Mouse (Mus musculus) liver, postnatal 0 days (tissue): ENCODE measurements around the gene 4930451I11Rik.

Source experiments
- CTCF ChIP-seq: sonication (generic); IDR thresholded peaks from 2 replicates; pipeline ENCODE4 v1.5.1; 2016; ENCODE audit warnings: antibody characterized with exemption, low read depth
- EP300 ChIP-seq: IDR thresholded peaks from 2 replicates; pipeline ENCODE4 v1.6.1; 2016; ENCODE audit warnings: antibody characterized with exemption, low read depth, mild to moderate bottlenecking

DNA sequence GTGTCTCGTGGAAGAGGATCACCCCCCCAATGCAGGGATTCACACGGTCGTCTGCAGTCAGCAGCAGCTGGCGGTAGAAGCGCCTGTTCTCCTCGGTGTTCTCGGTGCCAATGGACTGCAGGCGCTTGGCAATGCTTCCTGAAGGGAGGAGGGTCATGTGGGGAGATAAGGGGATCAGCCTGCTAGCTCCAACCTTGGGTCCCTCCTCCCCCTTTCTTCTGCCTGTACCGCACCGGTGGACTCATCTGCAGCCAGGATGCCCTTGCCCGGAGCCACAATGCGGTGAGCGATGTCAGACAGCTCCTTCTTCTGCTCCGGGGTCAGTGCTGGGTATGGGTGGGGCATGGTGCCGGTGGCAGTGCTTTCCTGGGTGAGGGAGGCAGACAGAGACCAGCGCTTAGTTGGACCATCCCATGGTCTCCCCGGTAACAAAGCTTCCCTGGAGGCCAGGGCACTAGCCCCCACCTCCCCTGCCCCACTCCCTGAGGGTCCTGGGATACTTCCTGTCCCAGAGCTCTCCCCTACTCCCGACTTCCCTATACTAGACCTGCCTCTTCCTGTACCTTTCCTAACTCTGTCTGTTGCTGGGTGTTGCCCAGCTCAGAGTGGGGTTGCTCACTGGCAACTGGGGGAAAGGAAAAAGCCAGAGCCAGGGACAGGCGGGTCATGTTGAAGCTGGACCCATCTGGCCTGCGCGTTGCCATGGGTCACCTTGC lies 33.9 kb downstream of the 4930451I11Rik start, which contains the start of gene Fam57b:
- TF ChIP-seq CTCF (no peak), EP300 (no peak)
